Mouse (Mus musculus) urinary bladder, adult 18-20 months (tissue): Measurements from ENCODE around the gene Myh10.
"Not testable (repeated sequence)": the region's sequence is repeated elsewhere in the genome, so short reads cannot be mapped to it uniquely, and the experiment has no call there.

Experiments
- DNase-seq, 2 experiments: peaks; one replicate each; pipeline ENCODE4 v3.0.0; 2022; ENCODE audit warnings: low spot score in 2 of 2, mixed read lengths in 2 of 2

Myh10 gene

DNA sequence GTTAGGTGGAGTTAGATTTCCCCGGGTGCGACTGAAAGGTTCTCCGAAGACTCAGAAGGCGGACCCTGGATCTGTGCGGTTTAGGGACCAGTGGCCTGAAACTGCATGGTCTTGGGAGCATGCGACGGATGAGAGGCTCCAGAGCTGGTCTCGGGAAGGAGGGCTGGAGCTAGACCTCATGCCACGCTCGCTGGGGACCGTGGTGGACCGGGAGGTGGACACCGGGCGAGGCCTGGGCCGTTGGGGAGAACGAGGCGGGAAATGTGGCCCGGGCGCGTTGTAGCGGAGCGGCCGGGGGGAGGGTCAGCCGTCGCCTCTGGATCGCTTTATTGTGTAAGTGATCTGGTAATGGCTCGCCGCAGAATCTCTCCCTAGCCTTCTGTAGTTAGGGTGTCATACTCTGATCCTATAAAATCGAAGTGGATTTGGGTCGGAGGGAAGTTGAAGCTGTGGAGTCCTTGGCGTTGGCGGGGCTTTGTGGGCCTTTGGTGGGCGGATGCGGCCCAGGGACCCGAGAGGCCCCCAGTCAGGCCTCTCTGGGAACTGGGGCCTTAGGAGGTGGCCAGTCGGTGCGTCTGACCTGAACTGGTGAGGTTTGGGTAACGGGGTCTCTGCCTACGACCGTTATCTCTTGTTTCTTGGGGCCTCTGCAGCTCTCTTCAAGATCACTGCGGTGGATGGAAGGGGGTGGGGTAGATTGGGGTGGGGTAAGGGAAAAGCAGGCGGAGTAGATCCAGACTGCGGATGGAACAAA, 1.5 kb downstream of the Myh10 start:
- peak in 1 of 2 experiments; percentile 47 for DNase-seq

- no peak for DNase-seq
These were observed 2.2 kb downstream of the Myh10 start for GRCm38 (mm10) chr11:68693447-68694040.

DNA sequence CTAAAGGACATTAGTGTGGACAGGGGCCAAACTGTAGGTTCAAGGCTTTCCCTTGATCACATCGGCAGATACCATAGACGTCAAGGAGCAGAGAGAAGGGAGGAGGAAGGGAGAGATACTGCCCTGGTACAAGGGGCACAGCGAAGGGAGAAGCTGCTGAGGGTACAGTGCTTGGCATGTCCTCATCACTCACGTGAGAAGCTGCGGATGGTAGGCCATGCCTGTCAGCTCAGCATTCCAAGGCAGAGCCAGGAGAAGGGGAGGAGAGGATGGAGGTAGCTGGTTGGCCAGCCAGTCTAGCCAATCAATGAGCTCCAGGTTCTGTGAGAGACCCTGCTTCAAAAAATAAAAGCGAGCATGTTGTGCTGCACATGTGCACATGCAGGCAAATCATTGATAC, 11.0 kb downstream of the Myh10 start:
- DNase-seq = no peak

DNA sequence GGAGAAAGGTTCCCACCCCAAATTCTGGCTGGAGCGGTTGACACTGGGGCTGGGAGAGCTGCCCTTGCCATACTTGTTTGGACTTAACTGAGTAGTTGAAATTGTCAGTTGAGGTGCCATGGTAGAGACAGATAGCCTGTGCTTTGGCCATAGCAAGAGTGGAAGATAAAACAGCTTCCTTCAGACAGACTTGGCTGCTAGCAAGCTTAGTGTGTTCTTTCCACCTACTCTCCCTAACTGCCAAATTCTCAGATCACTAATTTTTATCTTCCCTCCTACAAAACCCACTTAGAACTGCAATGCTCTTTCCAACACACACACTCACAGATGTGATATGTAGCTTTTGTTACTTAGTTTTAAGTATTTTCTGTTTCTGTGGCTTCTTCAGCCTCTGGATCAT, 12.0 kb downstream of the Myh10 start:
- DNase-seq = no peak

DNA sequence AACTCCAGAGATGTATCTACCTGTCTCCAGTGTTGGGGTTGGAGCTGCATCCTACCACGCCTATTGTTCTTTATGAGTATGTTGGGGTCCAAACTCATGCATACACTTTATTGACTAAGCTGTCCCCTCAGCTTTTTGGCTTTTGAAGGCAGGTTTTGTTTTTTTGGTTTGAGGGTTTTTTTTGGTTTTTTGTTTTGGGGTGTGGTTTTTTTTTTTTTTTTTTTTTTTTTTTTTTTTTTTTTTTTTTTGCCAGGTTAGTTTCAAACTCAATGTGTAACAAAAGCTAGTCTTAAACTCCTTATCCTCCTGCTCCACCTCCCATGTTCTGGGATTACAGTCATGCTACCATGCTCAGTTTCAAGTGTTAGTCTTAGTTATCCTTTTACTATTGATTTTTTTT, 12.9 kb downstream of the Myh10 start:
- no peak for DNase-seq

DNA sequence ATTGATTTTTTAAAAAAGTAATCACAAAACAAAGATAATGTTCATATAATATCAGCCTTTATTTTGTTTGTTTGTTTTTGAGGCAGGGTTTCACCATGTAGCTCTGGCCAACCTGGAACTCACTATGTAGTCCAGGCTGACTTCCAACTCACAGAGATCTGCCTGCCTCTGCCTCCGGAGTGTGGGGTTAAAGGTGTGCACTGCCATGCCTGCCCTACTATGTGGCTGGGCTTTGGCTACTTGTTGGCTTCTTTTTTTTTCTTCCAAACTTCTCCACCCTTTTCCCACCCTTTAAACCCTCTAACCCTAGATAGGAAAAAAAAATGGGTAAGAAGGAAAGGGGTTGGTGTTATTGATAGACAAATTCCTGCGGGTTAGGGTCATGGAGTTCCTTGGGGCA, 13.5 kb downstream of the Myh10 start:
- DNase-seq = no peak

- DNase-seq = no peak
These were observed 15.4 kb downstream of the Myh10 start for GRCm38 (mm10) chr11:68706524-68707429.

DNA sequence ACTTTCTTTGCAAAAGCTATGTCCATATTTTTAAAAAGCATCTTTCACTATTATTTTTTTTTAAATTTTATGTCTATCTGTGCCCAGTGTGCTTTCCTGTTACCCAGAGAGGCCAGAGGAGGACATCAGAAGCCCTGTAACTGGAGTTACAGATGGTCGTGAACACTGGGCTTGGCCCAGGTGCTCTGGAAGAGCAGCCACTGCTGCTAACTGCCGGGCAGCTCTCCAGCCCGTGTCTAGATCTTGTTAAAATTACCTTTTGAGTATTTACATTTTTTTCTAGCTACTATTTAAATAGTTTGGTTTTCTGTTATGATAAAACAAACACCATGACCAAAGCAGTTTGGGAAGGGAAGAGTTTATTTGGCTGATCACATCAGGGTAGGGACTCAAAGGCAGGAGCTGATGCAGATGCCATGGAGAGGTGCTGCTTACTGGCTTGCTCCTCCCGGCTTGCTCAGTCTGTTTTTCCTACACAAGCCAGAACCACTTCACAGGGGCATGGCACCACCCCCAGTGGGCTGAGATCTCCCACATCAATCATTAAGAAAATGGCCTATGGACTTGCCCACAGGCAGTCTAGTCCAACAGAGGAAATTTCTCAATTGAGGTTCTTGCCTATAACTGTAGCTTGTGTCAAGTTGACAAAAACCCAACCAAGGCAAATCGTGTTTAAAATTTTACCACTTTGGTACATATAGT, 16.7 kb downstream of the Myh10 start:
- DNase-seq = no peak

DNA sequence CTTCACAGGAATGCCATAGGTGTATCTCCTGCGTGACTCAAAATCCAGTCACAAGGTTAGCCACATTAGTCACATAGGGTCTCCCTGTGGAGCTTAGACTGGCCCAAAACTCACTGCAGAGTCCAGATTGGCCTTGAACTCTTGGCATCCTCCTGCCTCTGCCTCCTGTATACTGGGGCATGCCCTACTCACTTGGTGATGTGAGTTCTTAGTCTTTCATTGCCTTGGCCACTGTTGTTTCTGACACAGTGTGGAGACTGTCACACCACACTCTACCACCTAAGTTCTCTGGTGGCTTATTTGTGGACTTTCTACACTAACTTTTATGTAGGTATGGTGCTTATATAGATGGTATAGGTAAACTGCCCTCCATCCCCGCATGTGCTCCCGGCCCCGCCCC, 24.8 kb downstream of the Myh10 start:
- no peak for DNase-seq

- DNase-seq = no peak
These were observed 25.9 kb downstream of the Myh10 start for GRCm38 (mm10) chr11:68717171-68717840.

GRCm38 (mm10) chr11:68719096-68719648, 27.8 kb downstream of the Myh10 start:
- no peak for DNase-seq

GRCm38 (mm10) chr11:68719774-68720173, 28.4 kb downstream of the Myh10 start:
- no peak for DNase-seq

GRCm38 (mm10) chr11:68724117-68724516, 32.8 kb downstream of the Myh10 start:
- DNase-seq = no peak

DNA sequence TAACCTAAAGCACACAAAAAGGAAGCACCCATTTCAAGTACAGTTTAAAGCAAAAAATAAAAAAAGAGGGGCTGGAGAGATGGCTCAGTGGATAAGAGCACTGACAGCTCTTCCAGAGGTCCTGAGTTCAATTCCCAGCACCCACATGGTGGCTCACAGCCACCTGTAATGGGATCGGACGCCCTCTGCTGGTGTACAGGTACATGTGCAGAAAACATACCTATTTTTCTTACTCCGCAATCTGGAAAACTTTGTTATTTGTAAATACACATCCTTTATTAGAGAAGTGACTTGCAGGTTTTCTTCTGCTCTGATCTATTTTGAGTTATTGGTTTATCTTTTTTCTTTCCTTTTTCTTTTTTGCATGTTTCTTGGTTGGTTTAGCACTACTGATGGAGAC, 37.3 kb downstream of the Myh10 start:
- no peak for DNase-seq

DNA sequence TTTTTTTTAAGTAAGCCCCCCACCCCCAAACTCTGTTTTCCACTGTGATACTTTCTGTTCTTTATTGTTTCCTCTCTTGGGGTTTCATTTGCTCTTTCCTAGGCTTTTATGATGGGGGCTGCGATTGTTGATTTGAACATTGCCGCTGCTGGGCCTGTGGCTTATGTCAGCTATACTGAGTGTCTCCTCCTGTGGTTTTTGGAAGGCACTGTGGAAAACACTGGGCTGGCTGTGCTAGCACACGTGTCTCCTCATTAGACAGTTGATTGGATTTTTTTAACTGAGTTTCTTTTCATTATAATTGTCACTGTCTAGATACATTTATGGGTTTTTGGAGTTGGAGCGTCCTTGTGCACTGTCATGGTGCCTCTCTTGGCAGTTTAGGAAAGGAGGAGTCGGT, 39.4 kb downstream of the Myh10 start:
- no peak for DNase-seq

- DNase-seq = no peak
These were observed 40.7 kb downstream of the Myh10 start for GRCm38 (mm10) chr11:68732066-68732465.

DNA sequence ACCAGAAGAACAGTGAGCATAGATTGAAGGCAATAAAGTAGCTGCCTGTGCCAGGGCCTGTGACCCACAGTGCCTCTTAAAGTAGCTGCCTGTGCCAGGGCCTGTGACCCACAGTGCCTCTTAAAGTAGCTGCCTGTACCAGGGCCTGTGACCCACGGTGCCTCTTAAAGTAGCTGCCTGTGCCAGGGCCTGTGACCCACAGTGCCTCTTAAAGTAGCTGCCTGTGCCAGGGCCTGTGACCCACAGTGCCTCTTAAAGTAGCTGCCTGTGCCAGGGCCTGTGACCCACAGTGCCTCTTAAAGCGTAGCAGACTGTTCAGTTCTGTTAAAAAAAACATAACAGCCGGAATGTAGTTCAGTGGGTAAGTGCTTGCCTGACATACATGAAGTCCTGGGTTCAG, 42.0 kb downstream of the Myh10 start:
- DNase-seq = not testable (repeated sequence)

DNA sequence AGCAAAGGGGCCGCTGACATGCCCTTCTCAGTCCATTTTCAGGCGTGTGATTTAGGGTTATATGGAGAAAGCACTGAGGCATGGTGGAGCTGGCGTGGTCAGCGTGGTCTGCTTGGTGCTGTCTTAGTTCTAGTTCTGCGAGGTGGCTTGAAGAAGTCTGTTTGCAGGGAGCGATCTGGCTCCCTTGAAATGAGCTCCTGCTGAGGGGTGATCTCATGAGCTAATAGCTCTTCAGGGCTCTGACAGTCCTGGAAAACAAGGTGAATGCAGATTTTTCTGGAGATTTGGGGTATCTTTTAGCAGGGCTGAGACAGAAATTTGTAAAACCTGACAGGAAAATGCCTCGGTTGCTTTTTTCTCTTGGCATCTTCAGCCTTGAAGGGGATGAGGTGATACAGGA, 48.1 kb downstream of the Myh10 start:
- no peak for DNase-seq

GRCm38 (mm10) chr11:68742658-68743057, 51.3 kb downstream of the Myh10 start:
- DNase-seq = no peak

- DNase-seq = no peak
These were observed 52.8 kb downstream of the Myh10 start for GRCm38 (mm10) chr11:68744150-68744549.
